Mouse (Mus musculus) left cerebral cortex, adult 2 months (tissue): ENCODE results near the gene Fads3. TPM values are rescaled to one million over a fixed set of nuclear protein-coding genes. Genes with fewer than 3 reads are reported as not detected.

Experiments used
- DNase-seq, 2 experiments: peaks; one replicate each; pipeline ENCODE4 v3.0.0; 2021 to 2022; ENCODE audit warnings: low spot score in 2 of 2, mixed read lengths in 1 of 2; ENCODE audit errors: extremely low spot score in 1 of 2
- H3K27ac ChIP-seq: fragments of 200-600 bp; 2 replicates; pipeline ENCODE4 v1.8.1; 2022
- H3K4me3 ChIP-seq: fragments of 200-600 bp; 2 replicates; pipeline ENCODE4 v1.8.1; 2022
- CTCF ChIP-seq: fragments of 200-600 bp; IDR thresholded peaks from 2 replicates; pipeline ENCODE4 v1.8.1; 2022; ENCODE audit warnings: antibody characterized with exemption, mild to moderate bottlenecking, moderate library complexity
- intact Hi-C: fragments of 180-260 bp; cut with DNase I; formaldehyde crosslinking; loops from one replicate; pipeline ENCODE4 v1.15.1; 2025
- total RNA-seq, 2 experiments: library from RNA; stranded (reverse); gene quantifications; 2 replicates each; pipeline ENCODE4 v1.2.3; 2021

Gene Fads3
- total RNA-seq, 2 experiments from 2014 or later: 26.6 to 28.1 TPM

DNA sequence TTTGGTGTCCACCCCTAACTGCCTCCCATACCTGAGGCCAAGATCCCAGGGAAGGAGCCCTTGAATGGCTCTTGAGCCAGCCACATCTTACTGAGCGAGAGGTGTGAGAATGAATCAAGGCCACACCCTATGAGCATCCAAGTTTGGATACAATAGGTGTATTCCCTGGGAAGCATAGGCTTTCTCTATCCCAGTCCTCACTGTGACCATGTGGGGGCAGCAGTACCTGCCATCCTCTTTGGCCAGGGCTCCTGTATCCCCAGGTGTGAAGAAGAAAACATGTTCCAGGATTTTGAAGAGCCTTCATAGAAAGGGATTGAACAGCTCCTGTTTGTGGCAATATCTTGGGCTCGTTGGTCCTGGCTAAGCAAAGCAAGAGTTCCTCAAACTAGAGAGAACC is 1.8 kb upstream of the Fads3 start:
- intact Hi-C loops: loop anchor here (2.0 to 10.0 kb wide), 3 partner anchors 143 to 805 kb away; partner anchors contain the start of genes Fads1, Fen1 and Tmem258
- peak; percentile 30 for TF ChIP-seq CTCF
- DNase-seq: no peak

DNA sequence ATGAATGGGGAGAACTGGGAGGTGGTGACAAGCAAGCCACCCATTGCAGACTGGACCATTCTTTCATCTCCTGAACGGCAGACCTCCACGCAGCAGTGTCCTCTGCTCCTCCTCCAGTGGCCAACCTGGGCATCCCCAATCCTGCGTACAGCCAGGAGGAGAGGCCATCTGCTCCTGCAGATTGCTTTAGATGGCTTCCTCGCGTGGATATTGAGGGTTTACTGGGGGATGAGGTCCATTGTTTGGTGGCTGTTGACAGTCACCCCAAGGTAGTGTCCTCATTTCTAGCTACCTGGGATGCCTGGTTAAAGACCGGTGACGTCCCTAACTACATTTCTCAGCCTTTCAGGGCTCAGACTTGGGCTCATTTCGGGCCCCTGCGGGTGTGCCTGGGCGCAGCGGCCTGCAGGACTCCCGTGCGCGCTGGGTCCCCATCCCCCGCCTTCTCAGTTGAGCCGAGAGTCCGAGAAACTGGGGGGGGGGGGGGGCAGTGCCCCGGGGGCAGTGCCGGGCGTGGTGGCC is 442 bp upstream of the Fads3 start:
- Histone ChIP-seq H3K27ac (peak overlapping the region; percentile 81), H3K4me3 (peak overlapping the region; percentile 75)
- no peak; the same call in 1 of the 2 replicates for TF ChIP-seq CTCF
- DNase-seq: no peak
- intact Hi-C loops: loop anchor here (2.0 to 5.0 kb wide), 2 partner anchors 142 to 161 kb away; partner anchors contain the start of genes Fads1, Fen1 and Tmem258

More for the DNA sequence above, 1.8 kb upstream of the Fads3 start:
- Histone ChIP-seq H3K27ac (no peak overlapping the region), H3K4me3 (no peak overlapping the region)

- Histone ChIP-seq H3K27ac (peak overlapping the region; percentile 81), H3K4me3 (peak overlapping the region; percentile 75)
- no peak for DNase-seq
- intact Hi-C loops: loop anchor here (5.0 kb wide), 1 partner anchor 160 kb away; the partner anchor contains the start of genes Fen1 and Tmem258
- no peak for TF ChIP-seq CTCF
Measured at GRCm38 (mm10) chr19:10042232-10042631, 863 bp downstream of the Fads3 start.

- DNase-seq: no peak
- no peak for TF ChIP-seq CTCF
- no peak overlapping the region for H3K27ac ChIP-seq
- peak overlapping the region; percentile 75 for H3K4me3 ChIP-seq
- intact Hi-C loops: loop anchor here (5.0 kb wide), 1 partner anchor 159 kb away; the partner anchor contains the start of genes Fen1 and Tmem258
Measured at GRCm38 (mm10) chr19:10042816-10043215, 1.4 kb downstream of the Fads3 start.

GRCm38 (mm10) chr19:10043643-10044042 is 2.3 kb downstream of the Fads3 start:
- no peak overlapping the region for H3K4me3 ChIP-seq
- no peak overlapping the region for H3K27ac ChIP-seq
- DNase-seq: no peak
- TF ChIP-seq CTCF: no peak
- intact Hi-C loops: loop anchor here (5.0 kb wide), 1 partner anchor 159 kb away; the partner anchor contains the start of genes Fen1 and Tmem258

DNA sequence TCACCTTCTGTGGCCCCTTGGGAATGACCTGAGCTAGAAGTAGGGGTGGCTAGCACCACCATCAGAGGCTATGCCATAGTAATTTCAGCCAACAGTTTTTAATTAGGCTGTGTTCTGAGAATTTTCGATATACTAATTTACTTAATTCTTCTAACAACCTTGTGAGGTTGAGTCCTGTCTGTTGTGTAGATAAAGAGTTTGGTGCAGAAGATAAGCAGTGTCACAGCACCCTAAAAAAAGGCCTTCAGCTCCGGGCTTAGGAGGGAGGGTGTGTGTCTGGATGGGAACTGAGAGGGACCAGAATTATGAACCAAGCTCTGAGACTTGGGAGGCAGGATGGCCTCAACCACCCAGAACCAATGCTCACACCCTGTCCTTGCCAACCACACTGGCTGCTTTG is 4.3 kb downstream of the Fads3 start:
- no peak for DNase-seq
- Histone ChIP-seq H3K27ac (no peak overlapping the region), H3K4me3 (no peak overlapping the region)
- intact Hi-C loops: no loop called here
- no peak for TF ChIP-seq CTCF

- no peak overlapping the region for H3K4me3 ChIP-seq
- H3K27ac ChIP-seq: no peak overlapping the region
- no peak for DNase-seq
- TF ChIP-seq CTCF: no peak
- intact Hi-C loops: no loop called here
Measured at GRCm38 (mm10) chr19:10046346-10046745, 5.0 kb downstream of the Fads3 start.

DNA sequence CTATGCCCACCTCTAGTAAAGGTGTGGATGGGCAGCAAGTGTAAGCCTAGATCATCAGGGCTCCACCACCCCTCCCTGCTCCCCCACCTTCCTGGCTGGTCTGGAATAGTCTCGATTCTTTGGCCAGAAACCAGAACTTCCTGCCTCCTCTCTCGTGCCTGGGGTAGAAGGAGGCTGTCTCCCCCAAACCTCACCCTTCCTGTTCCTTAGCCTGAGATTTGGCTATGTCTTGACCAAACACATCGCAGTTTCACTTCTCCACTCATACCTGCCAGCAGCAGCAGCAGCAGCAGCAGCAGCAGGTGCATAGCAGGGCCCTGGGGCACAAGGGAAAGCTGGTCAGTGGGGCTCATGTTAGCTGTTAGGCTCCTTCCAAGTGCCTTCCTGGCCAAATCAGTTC is 5.6 kb downstream of the Fads3 start:
- Histone ChIP-seq H3K27ac (no peak overlapping the region), H3K4me3 (no peak overlapping the region)
- intact Hi-C loops: no loop called here
- TF ChIP-seq CTCF: no peak
- no peak for DNase-seq

DNA sequence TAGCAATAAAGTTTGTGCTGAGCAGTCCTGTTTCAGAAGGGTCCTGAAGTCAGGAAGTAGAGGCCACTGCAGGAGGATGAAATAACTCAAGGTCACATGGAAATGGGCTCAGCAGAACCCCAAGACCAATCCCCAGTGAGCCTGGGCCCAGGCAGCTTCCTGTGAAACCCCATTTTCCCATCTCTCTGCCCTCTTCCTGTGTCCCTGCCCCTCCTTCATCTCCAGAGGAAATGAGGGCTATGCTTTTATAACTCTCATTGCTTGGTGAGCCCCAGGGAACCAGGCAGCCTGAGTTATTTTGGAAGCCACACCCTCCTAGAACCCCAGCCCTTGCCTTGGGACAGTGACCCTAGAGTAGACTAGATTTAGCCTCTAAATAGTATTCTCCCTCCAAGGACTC is 8.2 kb downstream of the Fads3 start:
- intact Hi-C loops: no loop called here
- no peak overlapping the region for H3K4me3 ChIP-seq
- no peak for TF ChIP-seq CTCF
- H3K27ac ChIP-seq: no peak overlapping the region
- no peak for DNase-seq

GRCm38 (mm10) chr19:10050438-10050837 is 9.1 kb downstream of the Fads3 start:
- Histone ChIP-seq H3K4me3 (no peak overlapping the region), H3K27ac (no peak overlapping the region)
- DNase-seq: no peak
- TF ChIP-seq CTCF: no peak
- intact Hi-C loops: no loop called here

- TF ChIP-seq CTCF: no peak
- H3K4me3 ChIP-seq: no peak overlapping the region
- intact Hi-C loops: no loop called here
- H3K27ac ChIP-seq: no peak overlapping the region
- DNase-seq: no peak
Measured at GRCm38 (mm10) chr19:10052698-10053097, 11.3 kb downstream of the Fads3 start.

DNA sequence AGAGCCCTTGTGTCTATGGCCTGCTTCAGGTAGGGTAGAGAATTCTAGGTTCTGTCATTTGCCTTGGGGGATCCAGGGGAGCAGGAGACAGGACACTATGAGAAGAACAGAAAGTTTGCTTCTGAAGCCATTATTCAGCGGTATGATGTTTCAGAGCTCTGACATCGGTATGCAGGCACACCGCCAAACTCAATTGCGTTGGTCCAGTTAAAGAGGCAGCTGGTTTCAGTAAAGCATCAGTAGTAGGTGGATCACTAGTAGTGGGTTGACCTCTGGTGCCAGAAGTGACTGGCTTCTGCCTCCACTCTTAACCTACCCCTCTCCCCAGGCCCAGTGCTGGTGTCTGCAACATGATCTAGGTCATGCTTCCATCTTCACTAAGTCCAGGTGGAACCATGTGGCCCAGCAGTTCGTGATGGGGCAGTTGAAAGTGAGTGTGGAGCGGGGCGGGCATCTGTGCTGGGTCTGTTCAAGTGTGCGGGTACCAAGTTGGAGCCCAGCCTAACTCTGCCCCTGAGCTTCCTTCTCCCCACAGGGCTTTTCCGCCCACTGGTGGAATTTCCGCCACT is 12.4 kb downstream of the Fads3 start:
- intact Hi-C loops: no loop called here
- Histone ChIP-seq H3K4me3 (no peak overlapping the region), H3K27ac (no peak overlapping the region)
- no peak for DNase-seq
- no peak for TF ChIP-seq CTCF
